Mouse (Mus musculus) hematopoietic stem cell, adult 5-6 weeks (primary cell): Measurements from ENCODE around the gene Ap4e1. TPM values are rescaled to one million over a fixed set of nuclear protein-coding genes. Genes with fewer than 3 reads are reported as not detected.

Source experiments
- ATAC-seq, 2 experiments: fragments of 125-278 bp in 1 of 2; replicated peaks in 1 of 2; 2 replicates each; pipeline ENCODE4 v1.8.0; 2016 to 2017; ENCODE audit warnings: inconsistent platforms in 2 of 2, mild to moderate bottlenecking in 2 of 2, moderate number of reproducible peaks in 2 of 2, low read depth in 1 of 2, moderate TSS enrichment in 1 of 2; ENCODE audit not compliant: low FRiP score in 2 of 2, poor library complexity in 2 of 2, severe bottlenecking in 2 of 2, insufficient read depth in 1 of 2, low TSS enrichment in 1 of 2
- total RNA-seq: library from RNA; stranded (forward); fragments of 172-1452, 232-1000 nt; gene quantifications from 2 replicates; pipeline ENCODE4 v1.2.3, GENCODE M21; 2017

Ap4e1 gene
- 18.9 and 23.0 TPM in 2 replicates for total RNA-seq

DNA sequence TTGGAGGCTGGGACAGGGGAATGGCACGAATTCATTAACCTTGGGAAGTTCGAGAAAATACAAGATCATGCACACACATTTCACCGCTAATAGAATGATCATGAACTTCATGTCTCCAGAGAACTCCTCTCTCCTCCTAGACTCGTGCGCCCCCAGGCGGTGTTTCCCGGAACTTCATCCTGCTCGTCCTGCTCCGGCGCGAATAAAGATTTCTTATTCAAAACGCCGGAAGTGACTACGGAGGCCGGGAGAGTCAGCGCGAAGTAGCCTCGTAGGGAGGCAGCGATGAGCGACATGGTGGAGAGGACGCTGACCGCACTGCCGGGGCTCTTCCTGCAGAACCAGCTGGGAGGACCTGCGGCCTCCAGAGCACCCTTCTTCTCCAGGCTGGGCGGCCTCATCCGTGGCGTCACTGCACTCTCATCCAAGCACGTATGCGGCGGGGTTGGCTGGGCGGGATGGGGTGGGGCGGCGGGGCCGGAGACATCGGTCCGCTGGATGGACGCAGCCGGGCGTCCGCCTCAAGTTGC is at the start of gene Ap4e1:
Gene Ap4e1, plus strand, starts transcription at position 249 of the 530 bp plus-strand sequence.
- peak; percentile 81 to 95 for ATAC-seq

GRCm38 (mm10) chr2:126961696-126962095 is 46.8 kb upstream of the Ap4e1 start:
- ATAC-seq = no peak

GRCm38 (mm10) chr2:126977428-126977827 is 31.1 kb upstream of the Ap4e1 start:
- ATAC-seq = no peak

DNA sequence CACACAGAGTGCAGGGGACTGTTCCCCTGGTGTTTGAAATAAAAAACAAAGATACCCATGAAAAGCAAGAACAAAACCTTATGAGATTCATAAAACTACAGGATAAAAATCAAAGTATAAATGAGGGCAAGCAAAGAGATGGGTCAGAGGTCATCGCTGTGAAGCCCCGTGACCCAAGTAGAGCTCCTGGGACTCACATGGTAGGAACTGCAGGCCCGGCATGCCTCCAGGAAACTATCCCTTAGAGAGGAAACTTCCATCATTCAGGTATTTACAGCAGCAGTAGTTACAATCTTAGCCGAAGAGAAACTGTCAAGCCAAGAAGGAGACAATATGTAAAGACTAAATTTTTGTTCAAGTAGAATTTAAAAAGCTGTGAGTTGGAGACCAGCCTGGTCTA is 25.3 kb upstream of the Ap4e1 start:
- no peak for ATAC-seq

- ATAC-seq = no peak
Observed at GRCm38 (mm10) chr2:126989919-126990318, 18.6 kb upstream of the Ap4e1 start.

- no peak for ATAC-seq
Observed at GRCm38 (mm10) chr2:126992742-126993141, 15.8 kb upstream of the Ap4e1 start.

GRCm38 (mm10) chr2:126994384-126995166 is 13.9 kb upstream of the Ap4e1 start:
- ATAC-seq = no peak

DNA sequence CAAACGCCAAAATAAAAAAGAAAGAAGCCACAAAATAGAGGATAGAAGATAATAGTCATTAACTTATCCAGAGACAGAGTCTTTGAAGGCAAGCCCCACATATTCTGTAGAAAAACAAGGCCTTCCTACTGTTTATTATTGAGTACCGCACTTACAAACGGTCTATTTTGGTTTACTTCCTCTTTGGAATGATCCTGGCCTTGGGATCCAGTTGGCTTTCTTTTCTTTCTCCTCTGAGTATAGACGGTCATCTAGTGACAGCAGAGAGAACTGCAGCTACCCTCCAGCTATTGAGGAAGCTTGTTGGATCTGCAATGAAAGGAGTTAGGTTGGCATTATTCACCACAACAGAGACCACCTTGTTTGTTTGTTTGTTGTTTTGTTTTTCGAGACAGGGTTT is 11.8 kb upstream of the Ap4e1 start:
- ATAC-seq = peak; percentile 68 to 69

DNA sequence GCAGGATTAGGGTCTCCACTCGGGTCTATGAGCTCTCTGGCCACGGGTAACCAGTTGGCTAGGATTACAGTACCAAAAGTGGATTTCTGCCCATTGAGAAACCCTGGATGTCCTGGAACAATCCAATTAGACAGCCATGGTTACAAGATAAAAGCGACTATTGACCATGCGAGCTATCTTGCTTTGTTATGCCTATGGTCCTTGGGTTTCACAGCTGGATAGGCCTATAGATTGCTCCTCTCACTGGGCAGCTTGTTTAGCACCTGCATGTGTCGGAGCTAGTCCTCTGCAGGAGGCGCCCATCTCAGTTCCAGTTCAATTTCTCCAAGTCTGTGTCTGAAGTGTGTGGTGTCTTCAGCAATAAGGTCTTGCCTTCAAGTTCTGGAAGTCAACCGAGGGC is 10.3 kb upstream of the Ap4e1 start:
- ATAC-seq = no peak

DNA sequence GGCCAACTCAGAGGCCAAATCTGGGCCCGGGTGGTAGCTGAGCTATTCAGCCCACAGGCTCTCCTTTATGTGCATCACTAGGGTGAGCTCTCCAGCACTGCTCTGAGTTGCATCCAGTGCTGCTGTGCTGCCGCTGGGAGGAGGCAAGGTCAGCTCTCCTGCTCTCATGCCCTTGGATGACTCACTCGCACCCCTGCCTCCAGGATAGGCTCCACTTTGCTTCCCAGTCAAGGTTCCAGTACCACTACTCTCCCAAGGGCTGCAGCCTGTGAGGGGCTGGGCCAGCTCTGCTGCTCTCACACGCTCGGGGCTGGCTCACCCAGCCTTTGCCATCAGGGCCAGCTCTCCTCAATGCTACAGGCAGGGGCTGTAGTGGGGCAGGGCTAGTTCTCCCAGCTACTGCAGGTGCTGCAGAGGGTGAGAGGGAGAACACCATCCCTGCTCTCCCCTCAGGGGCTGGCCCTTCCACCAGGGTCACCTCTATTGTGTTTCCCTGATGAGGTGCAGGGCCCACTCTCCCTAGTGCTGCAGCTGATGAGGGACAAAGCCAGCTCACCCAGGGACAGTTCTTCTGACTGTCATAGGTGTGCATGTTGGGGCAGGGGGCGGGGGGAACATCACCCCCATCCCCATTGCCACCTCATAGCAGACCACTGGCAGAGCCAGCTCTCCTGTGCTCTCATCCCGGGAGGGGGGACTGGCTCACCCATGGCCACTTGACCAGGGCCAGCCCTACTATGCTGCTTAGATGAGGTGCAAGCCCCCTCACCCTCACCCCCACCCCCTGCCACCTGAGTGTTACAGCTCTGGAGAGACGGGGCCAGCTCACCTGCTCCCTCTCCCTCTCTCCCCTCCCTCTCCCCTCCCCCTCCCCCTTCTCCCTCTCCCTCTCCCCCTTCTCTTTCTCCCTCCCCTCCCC is 7.9 kb upstream of the Ap4e1 start:
- no peak for ATAC-seq

DNA sequence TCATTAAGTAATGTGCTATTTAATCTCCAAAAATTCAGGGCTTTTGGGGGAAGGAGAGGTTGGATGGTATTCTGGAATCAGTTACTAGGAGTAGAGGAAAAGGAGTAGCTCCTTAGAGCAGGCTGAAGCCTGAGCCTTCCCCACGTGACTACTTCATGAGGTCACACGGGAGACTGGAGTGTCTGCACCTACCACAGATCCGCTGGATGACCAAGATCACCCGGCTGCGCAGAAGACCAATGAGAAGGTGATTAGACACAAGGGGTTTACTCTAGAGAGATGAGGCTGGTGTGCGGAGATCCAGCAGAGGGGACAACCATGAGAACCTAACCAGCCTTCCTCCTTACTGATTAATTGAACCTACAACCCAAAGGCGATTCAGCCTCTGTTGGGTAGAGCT is 4.5 kb upstream of the Ap4e1 start:
- no peak for ATAC-seq

DNA sequence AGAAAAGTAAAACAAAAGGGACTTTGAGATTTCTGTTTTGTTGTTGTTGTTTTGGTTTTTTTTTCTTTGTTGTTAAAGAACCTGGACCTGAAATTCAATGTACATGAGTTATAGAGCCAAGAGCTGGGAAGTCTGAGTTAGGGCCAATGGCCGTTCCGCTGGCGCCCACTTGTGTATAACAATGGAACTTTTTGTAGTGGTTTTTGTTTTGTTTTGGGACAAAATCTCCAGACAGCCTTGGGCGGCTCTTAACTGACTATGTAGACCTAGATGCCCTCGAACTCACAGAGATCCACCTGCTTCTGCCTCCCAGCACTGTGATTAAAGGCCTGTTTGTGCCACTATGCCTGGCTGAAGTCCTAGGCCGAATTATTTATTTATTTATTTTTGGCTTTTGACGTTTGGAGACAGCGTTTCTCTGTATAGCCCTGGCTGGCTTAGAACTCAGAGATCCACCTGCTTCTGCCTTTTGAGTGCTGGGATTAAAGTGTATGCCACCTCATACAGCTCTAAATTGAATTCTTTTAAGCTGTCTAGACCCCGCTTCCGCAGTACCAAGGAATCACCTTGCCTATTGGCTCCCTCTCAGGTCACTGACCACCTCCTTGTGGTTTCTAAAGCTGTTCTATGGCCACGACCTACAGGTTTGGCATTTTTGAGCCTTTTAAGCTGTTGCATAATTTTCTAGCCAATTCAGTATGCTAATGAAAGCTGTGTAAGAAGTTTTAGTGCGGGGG is 1.7 kb upstream of the Ap4e1 start:
- ATAC-seq = peak; percentile 52 to 70; a peak in 2 of 4 replicates

DNA sequence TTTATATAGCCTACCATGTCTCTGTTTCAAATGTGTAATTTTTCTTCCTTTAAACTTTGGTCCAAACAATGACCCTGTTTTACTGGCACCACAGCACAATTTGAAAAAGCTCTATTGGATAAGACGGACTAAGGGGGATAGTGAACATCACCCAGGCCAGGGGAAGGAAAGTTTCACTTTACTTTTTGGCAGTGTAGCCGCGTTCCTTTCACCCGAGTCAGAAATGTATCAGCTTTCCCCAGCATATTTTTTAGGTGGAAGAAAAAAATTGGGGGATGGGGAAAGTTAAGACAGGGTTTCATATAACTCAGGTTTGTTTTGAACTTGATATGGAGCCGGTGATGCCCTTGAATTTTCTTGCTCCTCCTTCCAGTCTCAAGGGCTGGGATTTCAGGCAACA is 1.0 kb upstream of the Ap4e1 start:
- ATAC-seq = no peak

GRCm38 (mm10) chr2:127035006-127035605 is 26.6 kb downstream of the Ap4e1 start:
- ATAC-seq = no peak

GRCm38 (mm10) chr2:127037299-127037698 is 28.8 kb downstream of the Ap4e1 start:
- no peak for ATAC-seq

GRCm38 (mm10) chr2:127061471-127061870 is 53.0 kb downstream of the Ap4e1 start:
- no peak for ATAC-seq

DNA sequence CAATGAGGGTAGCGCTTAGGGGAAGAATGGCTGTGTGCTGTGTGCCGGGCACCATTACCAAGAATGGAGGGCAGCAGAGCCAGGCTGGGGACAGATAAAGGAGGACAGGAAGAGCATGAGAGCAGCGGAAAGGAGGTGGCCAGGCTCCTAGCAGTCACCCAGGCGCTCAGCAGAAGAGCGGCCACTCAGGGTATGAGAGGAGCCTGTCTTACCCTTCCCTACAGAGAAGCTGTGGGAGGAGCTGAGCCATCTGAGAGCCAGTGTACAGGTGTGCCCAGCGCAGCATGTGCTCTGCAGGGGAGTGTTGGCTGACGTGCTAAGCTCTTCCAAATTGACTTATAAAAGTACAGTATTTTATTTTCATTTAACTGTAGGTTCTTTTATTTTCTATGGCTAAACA is 60.3 kb downstream of the Ap4e1 start:
- no peak for ATAC-seq
